Mouse (Mus musculus) urinary bladder, postnatal 14 days (tissue): ENCODE data around the gene Dpp9.
A peak's percentile ranks its signal among the peaks of the same experiment; 100 is the strongest.
"Not testable (repeated sequence)": the region's sequence is repeated elsewhere in the genome, so short reads cannot be mapped to it uniquely, and the experiment has no call there.

Experiments used
- DNase-seq: peaks from one replicate; pipeline ENCODE4 v3.0.0; 2021; ENCODE audit warnings: low spot score

The Dpp9 gene

GRCm38 (mm10) chr17:56218377-56219191, at the start of gene Dpp9:
TSS of gene Dpp9 (minus strand) at chr17:56218905.
- peak; percentile 89 for DNase-seq

- DNase-seq = no peak
These were observed 47.6 kb upstream of the Dpp9 start for GRCm38 (mm10) chr17:56266271-56266670.

- DNase-seq = no peak
These were observed 47.2 kb upstream of the Dpp9 start for GRCm38 (mm10) chr17:56265869-56266268.

GRCm38 (mm10) chr17:56265011-56265410, 46.3 kb upstream of the Dpp9 start:
- no peak for DNase-seq

GRCm38 (mm10) chr17:56264020-56264419, 45.3 kb upstream of the Dpp9 start:
- peak; percentile 85 for DNase-seq

GRCm38 (mm10) chr17:56262645-56263094, 44.0 kb upstream of the Dpp9 start:
- no peak for DNase-seq

- DNase-seq = no peak
These were observed 42.5 kb upstream of the Dpp9 start for GRCm38 (mm10) chr17:56261166-56261565.

GRCm38 (mm10) chr17:56259301-56260037, 40.8 kb upstream of the Dpp9 start:
- no peak for DNase-seq

GRCm38 (mm10) chr17:56258812-56259211, 40.1 kb upstream of the Dpp9 start:
- not testable (repeated sequence) for DNase-seq

GRCm38 (mm10) chr17:56258269-56258668, 39.6 kb upstream of the Dpp9 start:
- not testable (repeated sequence) for DNase-seq

- no peak for DNase-seq
These were observed 38.6 kb upstream of the Dpp9 start for GRCm38 (mm10) chr17:56257181-56257894.

GRCm38 (mm10) chr17:56256239-56256881, 37.7 kb upstream of the Dpp9 start, which contains the start of gene Fem1a:
TSS of gene Fem1a (plus strand) at chr17:56256810.
- peak; percentile 92 for DNase-seq

- DNase-seq = peak; percentile 99
These were observed 37.1 kb upstream of the Dpp9 start for GRCm38 (mm10) chr17:56255863-56256238.

GRCm38 (mm10) chr17:56255429-56255828, 36.7 kb upstream of the Dpp9 start:
- DNase-seq = peak; percentile 41

- no peak for DNase-seq
These were observed 36.0 kb upstream of the Dpp9 start for GRCm38 (mm10) chr17:56254695-56255094.

- peak; percentile 67 for DNase-seq
These were observed 32.6 kb upstream of the Dpp9 start for GRCm38 (mm10) chr17:56251136-56251829.

GRCm38 (mm10) chr17:56245608-56246007, 26.9 kb upstream of the Dpp9 start:
- DNase-seq = no peak

- DNase-seq = peak; percentile 95
These were observed 23.1 kb upstream of the Dpp9 start for GRCm38 (mm10) chr17:56241541-56242401.

GRCm38 (mm10) chr17:56233818-56234469, 15.2 kb upstream of the Dpp9 start:
- no peak for DNase-seq

GRCm38 (mm10) chr17:56233389-56233788, 14.7 kb upstream of the Dpp9 start:
- no peak for DNase-seq
